Mouse (Mus musculus) urinary bladder, postnatal 36 days (tissue): Measurements from ENCODE around the gene Tmem230.
"Not testable (repeated sequence)": the region's sequence is repeated elsewhere in the genome, so short reads cannot be mapped to it uniquely, and the experiment has no call there.

Experiments
- DNase-seq, 2 experiments: peaks; one replicate each; pipeline ENCODE4 v3.0.0; 2022; ENCODE audit warnings: low spot score in 2 of 2, mixed read lengths in 1 of 2

Gene Tmem230

DNA sequence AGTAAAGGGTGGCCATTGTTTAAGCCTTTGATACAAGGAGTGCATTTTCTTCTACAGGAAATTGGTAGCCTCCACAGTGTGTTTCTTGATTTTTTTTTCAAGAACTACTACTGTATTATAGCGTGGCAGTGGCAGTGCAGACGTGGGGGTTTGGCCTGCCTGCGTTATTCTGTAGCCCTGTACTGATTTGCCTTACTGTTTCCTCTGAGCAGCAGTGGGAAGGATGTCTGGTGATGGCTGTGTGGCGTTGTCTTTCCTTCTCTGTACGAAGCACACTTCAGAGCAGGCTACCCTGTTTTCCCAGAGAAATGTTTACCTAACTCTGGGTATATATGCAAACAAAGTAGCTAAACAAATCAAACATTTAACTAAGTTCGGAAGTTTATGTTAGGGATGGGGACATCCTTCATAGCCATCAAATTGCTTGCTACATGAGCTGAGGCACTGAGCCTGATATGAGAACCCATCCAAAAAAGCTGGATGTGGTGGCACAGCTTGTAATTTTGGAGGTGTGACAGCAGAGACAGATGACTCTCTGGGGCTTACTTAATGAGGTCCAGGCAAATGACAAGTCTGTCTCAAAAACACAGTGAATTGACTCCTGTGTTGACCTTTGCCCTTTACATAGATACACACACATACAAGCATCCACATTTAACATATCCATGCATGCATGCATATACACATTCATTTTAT is 25.2 kb upstream of the Tmem230 start:
- DNase-seq: no peak

DNA sequence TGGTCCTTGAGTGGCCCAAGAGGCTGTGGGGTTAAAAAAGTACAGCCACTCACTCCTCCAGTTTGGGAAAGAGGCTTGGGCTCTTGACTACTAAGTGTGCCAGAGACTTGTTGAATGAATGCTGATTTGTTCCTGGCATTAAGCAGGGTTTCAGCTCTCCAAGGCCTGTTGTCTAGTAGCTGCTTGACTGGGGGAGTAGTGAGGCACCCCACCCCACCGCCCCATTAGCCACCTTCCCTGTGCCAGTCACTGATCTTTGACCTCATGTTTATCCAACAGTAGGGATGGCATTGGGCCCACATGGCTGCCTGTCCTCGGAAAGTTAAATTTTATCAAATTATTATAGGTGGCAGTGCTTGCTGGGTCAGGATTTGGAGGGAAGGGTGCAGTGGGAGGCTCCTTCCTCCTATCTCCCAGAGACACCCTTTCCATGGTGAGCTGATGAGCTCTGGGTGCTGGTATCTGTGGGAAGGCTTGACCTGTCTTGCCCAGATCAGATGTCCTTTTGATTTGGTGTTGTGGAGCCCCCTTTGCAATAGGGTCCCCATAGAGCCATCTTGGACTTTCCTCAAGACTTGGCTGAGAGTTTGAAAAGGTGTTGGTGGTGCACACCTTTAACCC is 22.8 kb upstream of the Tmem230 start:
- DNase-seq: no peak

- DNase-seq: no peak
Measured at GRCm38 (mm10) chr2:132269217-132269616, 21.6 kb upstream of the Tmem230 start.

GRCm38 (mm10) chr2:132266086-132266485 is 18.5 kb upstream of the Tmem230 start:
- no peak for DNase-seq

DNA sequence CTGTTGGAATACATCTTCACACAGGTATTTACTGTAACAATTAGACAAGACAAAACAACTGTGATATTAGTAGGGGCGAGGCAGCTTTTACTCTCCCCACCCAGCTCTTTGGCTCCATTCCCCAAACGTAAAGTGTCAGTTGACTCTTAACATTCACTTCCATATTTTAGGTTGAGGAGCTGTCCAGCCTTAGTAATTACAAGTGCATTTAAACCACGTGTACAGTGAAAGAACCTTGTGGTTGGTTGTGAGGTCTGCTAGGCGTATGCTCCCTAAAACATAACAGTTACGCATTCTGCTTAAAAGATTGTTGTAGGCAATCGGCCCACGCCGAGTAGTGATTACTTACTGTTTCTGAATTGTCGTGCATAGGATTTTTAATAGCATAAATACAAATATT is 17.6 kb upstream of the Tmem230 start:
- no peak for DNase-seq

GRCm38 (mm10) chr2:132264266-132264710 is 16.7 kb upstream of the Tmem230 start:
- no peak for DNase-seq

- DNase-seq: peak in 1 of 2 experiments; percentile 27
Measured at GRCm38 (mm10) chr2:132263421-132264265, 16.0 kb upstream of the Tmem230 start.

- peak; percentile 98 to 99 for DNase-seq
Measured at GRCm38 (mm10) chr2:132262879-132263398, 15.3 kb upstream of the Tmem230 start, which contains the start of gene Cds2. Gene Cds2, plus strand, starts transcription at chr2:132263148.

GRCm38 (mm10) chr2:132262175-132262574 is 14.6 kb upstream of the Tmem230 start:
- no peak for DNase-seq

GRCm38 (mm10) chr2:132260601-132261000 is 13.0 kb upstream of the Tmem230 start:
- no peak for DNase-seq

- DNase-seq: no peak
Measured at GRCm38 (mm10) chr2:132257350-132258068, 9.9 kb upstream of the Tmem230 start.

DNA sequence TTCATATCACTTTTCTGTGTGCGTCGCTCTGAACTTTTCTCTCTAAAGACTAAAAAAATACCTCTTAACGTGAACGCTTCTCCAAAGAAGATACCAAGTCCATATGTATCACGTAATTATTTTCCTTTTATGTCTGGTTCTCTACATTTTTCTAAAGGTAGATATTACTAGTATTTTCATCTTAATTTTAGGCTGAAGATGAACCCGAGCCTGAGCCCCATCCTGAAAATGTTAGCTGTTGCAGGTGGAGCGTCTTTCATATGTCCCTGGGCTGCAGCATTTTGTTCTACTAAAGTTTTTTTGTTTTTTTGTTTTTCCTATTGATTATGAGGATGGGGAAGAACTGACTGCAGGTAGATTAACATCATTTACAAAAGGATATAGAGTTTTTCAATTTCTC is 6.0 kb upstream of the Tmem230 start:
- no peak for DNase-seq

- peak; percentile 94 to 98 for DNase-seq
Measured at GRCm38 (mm10) chr2:132252542-132253528, 5.2 kb upstream of the Tmem230 start, which contains the start of gene Pcna. Gene Pcna, minus strand, starts transcription at chr2:132253314.

DNA sequence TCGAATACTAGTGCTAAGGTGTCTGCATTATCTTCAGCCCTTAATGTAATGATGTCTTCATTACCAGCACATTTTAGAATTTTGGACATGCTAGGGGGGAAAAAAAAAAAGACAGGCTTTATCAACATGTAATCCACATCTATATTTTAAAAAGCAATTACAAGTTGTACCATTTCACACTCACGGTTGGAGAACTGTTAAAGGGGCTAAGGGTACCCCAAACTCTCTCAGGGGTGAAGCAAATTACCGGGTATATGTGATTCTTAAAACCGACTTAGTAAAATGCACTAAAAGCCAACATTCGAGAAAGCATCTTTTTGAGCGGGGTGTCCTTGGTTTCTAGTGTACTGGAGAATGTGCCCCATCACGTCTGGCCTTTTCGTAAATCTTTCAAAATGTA is 4.3 kb upstream of the Tmem230 start:
- no peak for DNase-seq

DNA sequence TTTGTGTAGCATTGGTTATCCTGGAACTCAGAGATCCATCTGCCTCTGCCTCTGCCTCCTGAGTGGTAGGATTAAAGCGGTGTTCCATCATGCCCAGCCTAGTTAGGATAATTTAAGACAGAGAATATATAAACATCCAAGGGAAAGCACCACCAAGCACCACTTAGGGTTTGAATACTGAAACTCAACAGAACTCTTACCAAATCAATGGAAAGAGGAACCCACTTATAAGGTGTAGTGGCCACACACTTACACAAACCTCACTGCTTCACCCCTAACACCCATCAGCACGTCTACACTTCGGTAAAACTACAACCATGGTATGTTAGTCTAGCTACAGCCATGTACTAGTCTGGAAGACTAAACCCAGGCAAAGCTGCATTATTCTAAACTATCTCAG is 4.2 kb downstream of the Tmem230 start:
- no peak for DNase-seq

DNA sequence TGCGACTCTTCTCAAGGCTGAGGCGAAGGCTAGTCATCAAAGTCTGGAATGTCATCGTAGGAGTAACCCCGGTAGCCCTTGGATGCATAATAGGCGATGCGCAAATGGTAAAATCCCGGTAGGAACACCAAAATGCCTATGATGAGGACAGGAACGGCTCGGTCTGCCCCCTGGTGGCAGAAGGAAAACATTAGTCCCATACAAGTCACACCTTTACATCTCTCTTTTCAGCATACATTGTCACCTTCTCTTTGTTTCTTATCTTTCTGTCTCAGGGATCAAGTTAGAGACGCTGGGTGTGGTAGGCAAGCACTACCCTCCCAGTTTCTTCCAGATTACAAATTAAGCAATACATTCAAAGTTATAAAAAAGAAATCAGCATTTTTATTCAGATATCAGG is 7.2 kb downstream of the Tmem230 start:
- peak; percentile 43 to 47 for DNase-seq

GRCm38 (mm10) chr2:132239434-132239833 is 8.2 kb downstream of the Tmem230 start:
- DNase-seq: not testable (repeated sequence)

DNA sequence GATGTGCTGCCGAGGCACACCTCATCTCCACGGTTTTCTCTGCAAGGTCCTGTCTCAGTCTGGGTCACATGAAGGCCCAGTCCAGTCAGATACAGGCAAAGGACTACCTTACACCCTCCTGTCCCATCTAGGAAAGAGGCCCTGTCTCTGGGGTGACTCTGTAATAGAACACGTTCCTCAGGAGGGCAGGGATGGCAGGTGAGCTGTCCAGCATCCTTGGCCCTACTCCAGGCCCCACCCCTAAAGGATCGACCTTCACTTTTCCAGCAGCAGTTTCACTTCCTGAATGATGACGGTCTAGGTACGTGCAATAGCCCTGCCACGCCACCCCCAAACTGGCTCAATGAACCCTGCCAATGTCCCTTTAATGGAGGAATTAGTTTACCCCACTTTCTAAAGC is 11.6 kb downstream of the Tmem230 start:
- no peak for DNase-seq

GRCm38 (mm10) chr2:132235291-132235690 is 12.3 kb downstream of the Tmem230 start:
- DNase-seq: no peak
